Mouse (Mus musculus) liver, embryonic 14.5 days (tissue): Measurements from ENCODE around the gene Trp53bp2.

Experiments
- CTCF ChIP-seq: IDR thresholded peaks from 2 replicates; pipeline ENCODE4 v1.5.1; 2016; ENCODE audit warnings: antibody characterized with exemption, low read depth, control low read depth
- EP300 ChIP-seq: IDR thresholded peaks from 2 replicates; pipeline ENCODE4 v1.6.1; 2016; ENCODE audit warnings: antibody characterized with exemption, low read depth

DNA sequence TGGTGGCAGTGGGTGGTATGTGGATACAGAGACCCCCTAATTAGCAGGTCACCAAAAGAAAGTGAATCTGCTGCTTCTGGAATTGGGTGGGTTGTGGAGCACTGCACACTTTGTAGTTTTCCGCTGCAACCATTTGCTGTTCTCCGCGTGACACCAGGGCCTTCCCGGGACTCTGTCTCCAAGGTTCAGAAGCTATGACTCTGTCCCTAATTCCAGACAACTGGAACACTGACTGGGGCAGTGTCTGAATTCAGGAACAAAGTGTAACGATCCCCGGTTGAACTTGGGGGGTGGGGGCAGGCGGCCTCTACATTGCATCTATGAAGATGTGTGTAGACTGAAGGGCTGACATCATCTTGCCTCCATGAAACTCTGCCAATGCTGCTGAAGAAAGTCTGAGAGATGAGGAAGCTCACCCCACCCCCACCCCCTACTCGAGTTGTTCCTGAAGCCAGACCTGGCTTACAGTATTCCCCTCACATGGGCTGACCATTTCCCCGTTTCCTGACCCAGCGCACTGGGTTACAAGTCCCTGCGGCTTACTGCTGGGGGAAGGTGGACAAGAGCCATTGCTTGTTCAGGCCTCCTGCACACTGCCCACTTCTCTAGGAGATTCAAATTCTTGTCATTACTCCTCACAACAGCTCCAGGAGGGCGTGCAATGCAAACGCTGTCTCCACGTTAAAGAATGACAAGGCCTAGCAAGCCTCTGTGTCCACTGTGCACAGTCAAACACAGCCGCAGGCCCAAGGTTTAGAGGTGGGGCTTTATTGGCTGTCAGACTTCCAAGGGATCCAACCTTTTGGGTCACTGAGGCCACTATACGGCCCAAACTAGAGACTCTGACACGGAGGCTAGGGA is 85.5 kb downstream of the Trp53bp2 start:
- TF ChIP-seq CTCF (no peak), EP300 (no peak)
